Mouse (Mus musculus): ENCODE measurements around the gene Ski. TPM values are rescaled to one million over a fixed set of nuclear protein-coding genes. Genes with fewer than 3 reads are reported as not detected.

Gene Ski
- polyA plus RNA-seq, 1 experiment from 2014 or later = 14.2 TPM

GRCm38 (mm10) chr4:155149941-155150275, 72.5 kb downstream of the Ski start:
- no peak overlapping the region for H3K27ac ChIP-seq
- WGBS = 83% methylated on average over 6 of the region's 6 CpGs
- ATAC-seq (ENCODE audit: low FRiP score) = 0 out of 2 replicates have a peak, but pooled peaks have one; percentile 9

GRCm38 (mm10) chr4:155148910-155149698, 73.3 kb downstream of the Ski start:
- Histone ChIP-seq H3K4me1 (peaks cover 34% of the 10 kb centered on the region), H3K9ac (no peak overlapping the region; the same call in 1 of the 2 replicates)

More at GRCm38 (mm10) chr4:155149941-155150275, 72.5 kb downstream of the Ski start:
- H3K9ac ChIP-seq = no peak overlapping the region; the same call in 1 of the 2 replicates
- peaks cover 12% of the 10 kb centered on the region for H3K36me3 ChIP-seq (replicated peaks)
- no peaks in the 10 kb centered on the region for H3K9me3 ChIP-seq
- H3K4me1 ChIP-seq = peaks cover 26% of the 10 kb centered on the region
- H3K4me3 ChIP-seq (replicated peaks) = no peak overlapping the region
- H3K4me2 ChIP-seq = peak overlapping the region; percentile 84; the same call in 1 of the 2 replicates
- H3K27me3 ChIP-seq = peaks cover 39% of the 10 kb centered on the region

DNA sequence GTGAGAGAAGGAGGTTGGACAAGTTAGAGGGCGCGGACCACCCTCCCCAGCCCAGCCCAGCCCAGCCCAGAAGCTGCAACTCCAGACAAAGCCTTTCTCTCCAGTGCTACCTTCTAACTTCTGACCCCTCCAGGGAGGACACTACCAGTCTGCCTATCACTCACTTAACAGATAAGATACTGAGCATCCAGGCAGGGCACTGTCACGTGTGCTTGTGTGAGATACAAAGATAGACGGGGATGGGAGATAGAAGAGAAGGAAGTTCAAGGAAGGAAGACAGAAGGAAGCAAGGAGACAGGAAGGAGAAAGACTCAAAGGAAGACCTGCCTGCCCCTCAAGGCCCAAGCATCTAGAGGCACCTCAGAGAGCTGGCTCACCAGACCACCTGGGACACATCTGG, 73.9 kb downstream of the Ski start:
- WGBS = 87% methylated on average over 4 of the region's 4 CpGs
- H3K9me3 ChIP-seq = no peaks in the 10 kb centered on the region
- no peak overlapping the region; the same call in 1 of the 2 replicates for H3K9ac ChIP-seq
- no peak overlapping the region for H3K27ac ChIP-seq
- H3K4me3 ChIP-seq (replicated peaks) = no peak overlapping the region
- H3K4me1 ChIP-seq = peaks cover 41% of the 10 kb centered on the region
- no peak overlapping the region for H3K4me2 ChIP-seq
- H3K36me3 ChIP-seq (replicated peaks) = 0 out of 2 replicates have a peak, but pooled peaks cover under 1% of the 10 kb centered on the region
- ATAC-seq (ENCODE audit: low FRiP score) = no peak
- H3K27me3 ChIP-seq = peaks cover 39% of the 10 kb centered on the region

More at GRCm38 (mm10) chr4:155148910-155149698, 73.3 kb downstream of the Ski start:
- H3K4me3 ChIP-seq (replicated peaks) = no peak overlapping the region
- H3K27me3 ChIP-seq = peaks cover 39% of the 10 kb centered on the region
- no peak for ATAC-seq (ENCODE audit: low FRiP score)
- 84% methylated on average over 8 of the region's 8 CpGs for WGBS
- no peak overlapping the region for H3K4me2 ChIP-seq
- H3K9me3 ChIP-seq = no peaks in the 10 kb centered on the region
- H3K36me3 ChIP-seq (replicated peaks) = 0 out of 2 replicates have a peak, but pooled peaks cover 5% of the 10 kb centered on the region
- no peak overlapping the region for H3K27ac ChIP-seq

DNA sequence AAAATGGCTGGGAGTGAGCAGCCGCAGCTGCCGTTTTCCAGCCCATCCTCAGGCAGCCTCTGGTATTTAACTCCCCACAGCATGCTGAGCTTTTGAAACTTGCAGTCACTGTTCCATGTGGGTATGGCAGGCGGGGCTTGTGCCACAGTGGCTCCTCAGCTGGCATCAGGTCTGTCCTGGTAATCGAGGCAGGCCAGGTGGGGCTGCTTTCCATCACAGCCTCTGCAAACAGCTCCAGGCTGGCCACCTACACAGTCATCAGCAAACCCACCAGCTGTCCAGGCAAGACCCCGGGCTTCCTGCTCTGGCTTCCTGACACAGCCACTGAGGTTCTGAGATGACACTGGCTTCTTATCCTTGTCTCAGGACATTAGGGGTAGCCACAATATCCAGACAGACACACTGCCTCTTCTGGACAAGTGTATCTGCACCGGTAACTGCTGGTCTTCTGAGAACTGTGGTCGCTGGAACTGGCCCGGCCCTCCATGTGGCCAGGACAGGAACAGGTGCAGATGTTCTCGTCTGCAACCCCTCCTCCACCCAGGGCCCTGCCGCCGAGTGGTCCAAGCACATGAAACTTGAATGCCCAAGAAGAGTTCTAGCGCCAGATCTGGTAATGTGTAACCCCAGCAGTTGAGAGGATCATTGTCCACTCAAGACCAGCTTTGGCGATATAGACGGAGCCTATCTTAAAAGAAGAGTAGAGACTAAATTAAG, 76.1 kb downstream of the Ski start:
- no peaks in the 10 kb centered on the region for H3K9me3 ChIP-seq
- H3K9ac ChIP-seq = no peak overlapping the region
- no peak for ATAC-seq (ENCODE audit: low FRiP score)
- H3K36me3 ChIP-seq (replicated peaks) = no peaks in the 10 kb centered on the region
- 77% methylated on average over 14 of the region's 14 CpGs for WGBS
- H3K4me3 ChIP-seq (replicated peaks) = no peak overlapping the region
- H3K27ac ChIP-seq = no peak overlapping the region
- no peak overlapping the region for H3K4me2 ChIP-seq
- H3K4me1 ChIP-seq = peaks cover 41% of the 10 kb centered on the region
- H3K27me3 ChIP-seq = peaks cover 27% of the 10 kb centered on the region

DNA sequence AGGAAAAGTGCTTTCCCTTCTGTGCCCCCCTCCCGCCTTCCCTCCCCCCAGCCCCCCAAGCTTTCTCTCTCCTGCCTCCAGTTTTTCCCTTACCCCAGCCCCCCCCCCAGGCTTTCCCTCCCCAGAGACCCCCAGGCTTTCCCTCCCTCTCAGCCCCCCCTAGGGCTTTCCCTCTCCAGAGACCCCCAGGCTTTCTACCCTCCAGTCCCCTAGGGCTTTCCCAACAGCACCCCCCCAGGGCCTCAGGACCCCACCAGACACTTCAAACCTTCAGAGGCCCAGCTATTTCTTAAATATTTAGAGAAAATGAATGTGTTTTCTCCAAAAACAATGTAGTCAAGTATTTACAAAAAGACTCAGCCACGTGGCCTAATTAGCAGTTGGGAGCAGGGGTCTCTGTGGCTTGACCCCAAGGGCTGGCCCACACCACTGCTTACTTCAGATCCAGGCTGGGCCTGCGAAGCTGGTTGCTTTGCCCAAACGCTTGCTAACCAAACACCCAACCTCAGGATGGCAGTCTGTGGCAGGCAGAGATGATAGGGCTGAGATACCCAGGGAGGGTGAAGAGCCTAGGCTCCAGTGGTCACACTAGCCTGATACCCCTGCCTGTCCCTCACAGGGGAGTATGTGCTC, 77.7 kb downstream of the Ski start:
- Histone ChIP-seq H3K27me3 (peaks cover 15% of the 10 kb centered on the region; the same call in 1 of the 2 replicates), H3K4me2 (no peak overlapping the region), H3K9ac (peak overlapping the region; percentile 17; the same call in 1 of the 2 replicates), H3K9me3 (no peaks in the 10 kb centered on the region), H3K4me3 (replicated peaks) (no peak overlapping the region), H3K27ac (peak overlapping the region; percentile 82), H3K36me3 (replicated peaks) (no peaks in the 10 kb centered on the region), H3K4me1 (peaks cover 30% of the 10 kb centered on the region)
- no peak for ATAC-seq (ENCODE audit: low FRiP score)
- WGBS = 39% methylated on average over 4 of the region's 4 CpGs

GRCm38 (mm10) chr4:155143871-155144502, 78.4 kb downstream of the Ski start:
- Histone ChIP-seq H3K4me2 (no peak overlapping the region), H3K4me3 (replicated peaks) (no peak overlapping the region), H3K27me3 (peaks cover 8% of the 10 kb centered on the region; the same call in 1 of the 2 replicates), H3K9ac (peak overlapping the region; percentile 33), H3K4me1 (peaks cover 30% of the 10 kb centered on the region), H3K9me3 (no peaks in the 10 kb centered on the region), H3K36me3 (replicated peaks) (no peaks in the 10 kb centered on the region), H3K27ac (peak overlapping the region; percentile 82)
- WGBS = 45% methylated on average over 12 of the region's 12 CpGs
- ATAC-seq (ENCODE audit: low FRiP score) = peak; percentile 75

DNA sequence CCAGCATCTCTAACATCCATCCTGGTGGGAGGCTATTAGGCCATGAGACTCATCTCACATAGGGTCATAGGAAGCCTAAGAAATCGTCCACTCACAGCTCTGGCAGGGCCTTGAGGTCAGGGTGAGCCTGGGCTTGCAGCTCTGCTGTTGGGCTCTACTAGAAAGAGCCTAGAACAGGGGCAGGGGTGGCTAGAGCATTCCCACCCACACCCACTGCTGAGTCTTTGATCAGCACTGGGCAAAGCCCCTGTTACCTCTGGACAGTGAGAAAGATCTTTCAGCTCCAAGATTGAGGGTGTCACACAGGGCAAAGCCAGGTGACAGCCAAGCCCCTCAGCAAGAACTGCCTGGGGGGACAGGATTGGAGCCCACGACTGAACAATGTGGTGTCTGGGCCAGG, 79.0 kb downstream of the Ski start:
- Histone ChIP-seq H3K36me3 (replicated peaks) (no peaks in the 10 kb centered on the region), H3K4me2 (no peak overlapping the region), H3K9ac (0 out of 2 replicates have a peak overlapping the region, but pooled peaks have one; percentile 33), H3K27me3 (peaks cover 4% of the 10 kb centered on the region; the same call in 1 of the 2 replicates), H3K4me1 (peaks cover 30% of the 10 kb centered on the region), H3K4me3 (replicated peaks) (no peak overlapping the region), H3K27ac (peak overlapping the region; percentile 82), H3K9me3 (no peaks in the 10 kb centered on the region)
- 48% methylated on average over 2 of the region's 2 CpGs for WGBS
- ATAC-seq (ENCODE audit: low FRiP score) = no peak

GRCm38 (mm10) chr4:155142836-155143235, 79.6 kb downstream of the Ski start:
- ATAC-seq (ENCODE audit: low FRiP score) = no peak
- Histone ChIP-seq H3K27me3 (peaks cover under 1% of the 10 kb centered on the region; the same call in 1 of the 2 replicates), H3K36me3 (replicated peaks) (no peaks in the 10 kb centered on the region), H3K4me3 (replicated peaks) (no peak overlapping the region), H3K27ac (no peak overlapping the region), H3K9ac (no peak overlapping the region), H3K4me1 (peaks cover 30% of the 10 kb centered on the region), H3K9me3 (no peaks in the 10 kb centered on the region), H3K4me2 (no peak overlapping the region)
- WGBS = 92% methylated on average over 5 of the region's 5 CpGs

- no peak overlapping the region for H3K27ac ChIP-seq
- no peaks in the 10 kb centered on the region for H3K36me3 ChIP-seq (replicated peaks)
- H3K4me3 ChIP-seq (replicated peaks) = no peak overlapping the region
- ATAC-seq (ENCODE audit: low FRiP score) = no peak
- 83% methylated on average over 12 of the region's 12 CpGs for WGBS
- peaks cover 30% of the 10 kb centered on the region for H3K4me1 ChIP-seq
- no peaks in the 10 kb centered on the region for H3K27me3 ChIP-seq
- no peak overlapping the region for H3K9ac ChIP-seq
- no peaks in the 10 kb centered on the region for H3K9me3 ChIP-seq
- no peak overlapping the region for H3K4me2 ChIP-seq
Observed at GRCm38 (mm10) chr4:155140795-155141265, 81.6 kb downstream of the Ski start.

- Histone ChIP-seq H3K9ac (no peak overlapping the region), H3K4me1 (peaks cover 36% of the 10 kb centered on the region), H3K4me2 (no peak overlapping the region), H3K9me3 (no peaks in the 10 kb centered on the region), H3K36me3 (replicated peaks) (no peaks in the 10 kb centered on the region), H3K27ac (no peak overlapping the region), H3K27me3 (no peaks in the 10 kb centered on the region), H3K4me3 (replicated peaks) (no peak overlapping the region)
- no peak for ATAC-seq (ENCODE audit: low FRiP score)
- WGBS = 88% methylated on average over 2 of the region's 2 CpGs
Observed at GRCm38 (mm10) chr4:155140150-155140549, 82.2 kb downstream of the Ski start.

DNA sequence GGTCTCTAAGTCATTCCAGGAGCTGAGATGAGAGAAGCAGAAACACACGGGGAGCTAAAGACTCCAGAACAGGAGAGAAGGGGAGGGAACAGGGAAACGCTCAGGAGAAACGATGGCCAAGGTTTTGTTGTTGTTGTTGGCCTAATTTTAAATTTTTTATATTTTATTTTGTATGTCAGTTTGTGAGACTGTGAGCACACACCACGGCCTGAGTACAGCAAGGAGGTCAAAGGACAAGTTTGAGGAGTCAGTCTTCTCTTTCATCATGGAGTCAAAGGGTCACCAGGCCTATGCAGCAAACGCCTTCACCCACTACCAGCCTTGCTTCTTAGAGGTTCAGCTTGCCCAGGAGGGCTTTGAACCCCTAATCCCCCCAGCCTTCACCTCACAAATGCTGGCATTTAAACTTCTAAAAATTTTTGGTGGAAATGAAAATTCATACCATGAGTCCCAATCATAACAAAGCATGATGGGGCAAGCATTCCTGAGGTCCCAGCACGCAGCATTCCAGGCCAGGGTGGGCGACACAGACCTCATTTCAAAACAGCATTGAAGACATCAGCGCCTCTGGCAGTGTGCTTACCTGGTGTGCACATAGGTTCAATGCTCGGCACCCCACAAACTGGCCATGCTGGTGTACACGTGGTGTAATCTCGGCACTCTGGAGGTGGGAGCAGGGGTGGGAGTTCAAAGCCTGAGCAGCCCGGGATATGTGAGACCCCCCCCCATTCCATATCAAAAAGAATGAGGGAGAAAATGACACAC, 82.9 kb downstream of the Ski start:
- no peak overlapping the region for H3K4me2 ChIP-seq
- H3K4me3 ChIP-seq (replicated peaks) = no peak overlapping the region
- H3K27ac ChIP-seq = no peak overlapping the region
- ATAC-seq (ENCODE audit: low FRiP score) = no peak
- no peaks in the 10 kb centered on the region for H3K36me3 ChIP-seq (replicated peaks)
- H3K9me3 ChIP-seq = no peaks in the 10 kb centered on the region
- H3K27me3 ChIP-seq = no peaks in the 10 kb centered on the region
- H3K4me1 ChIP-seq = peaks cover 36% of the 10 kb centered on the region
- no peak overlapping the region for H3K9ac ChIP-seq
- 84% methylated on average over 12 of the region's 12 CpGs for WGBS
